Mouse (Mus musculus) forebrain, embryonic 13.5 days (tissue): ENCODE measurements at regions not wholly inside any gene's neighbourhood (a gene's known extent, or its start where the extent isn't known, plus 50 kb on each side); places are given as distances from the start of the nearest gene placed in this dataset.

ENCODE experiments used
- ATAC-seq: fragments of 200-750 bp; cut with Nextera tagmentation; 2 replicates; pipeline ENCODE4 v1.8.0; 2017
- H3K27ac ChIP-seq: fragments of 300-500 bp; sonication (generic); 2 replicates; pipeline ENCODE4 v1.5.1; 2015; ENCODE audit warnings: inconsistent platforms, mild to moderate bottlenecking, moderate library complexity
- H3K27me3 ChIP-seq: fragments of 300-500 bp; sonication (generic); 2 replicates; pipeline ENCODE4 v1.6.1; 2015; ENCODE audit warnings: mild to moderate bottlenecking, inconsistent platforms
- H3K36me3 ChIP-seq: fragments of 300-500 bp; sonication (generic); 2 replicates; pipeline ENCODE4 v1.6.1; 2015; ENCODE audit warnings: mild to moderate bottlenecking, inconsistent platforms; ENCODE audit not compliant: poor library complexity, severe bottlenecking
- H3K4me1 ChIP-seq: fragments of 300-500 bp; sonication (generic); 2 replicates; pipeline ENCODE4 v1.6.1; 2015; ENCODE audit warnings: inconsistent platforms
- H3K4me2 ChIP-seq: fragments of 300-500 bp; sonication (generic); 2 replicates; pipeline ENCODE4 v1.6.1; 2015; ENCODE audit warnings: inconsistent platforms, mild to moderate bottlenecking, moderate library complexity
- H3K4me3 ChIP-seq: fragments of 300-500 bp; sonication (generic); 2 replicates; pipeline ENCODE4 v1.5.1; 2015; ENCODE audit warnings: mild to moderate bottlenecking, inconsistent platforms
- H3K9ac ChIP-seq: fragments of 300-500 bp; sonication (generic); 2 replicates; pipeline ENCODE4 v1.6.1; 2015; ENCODE audit warnings: mild to moderate bottlenecking, inconsistent platforms
- H3K9me3 ChIP-seq: fragments of 300-500 bp; sonication (generic); replicated peaks from 2 replicates; pipeline ENCODE4 v1.6.1; 2016; ENCODE audit warnings: inconsistent platforms
- WGBS: fragments of 180-500 bp; shearing (Covaris S2); methylation state at CpG from one replicate; pipeline ENCODE4 v1.1.7; 2015; 5-methylcytosine and 5-hydroxymethylcytosine counted together

GRCm38 (mm10) chr2:124971826-124972749 lies 95.8 kb upstream of the Slc24a5 start:
- Histone ChIP-seq H3K9me3 (no peaks in the 10 kb centered on the region), H3K27ac (no peak overlapping the region), H3K36me3 (no peaks in the 10 kb centered on the region), H3K27me3 (no peaks in the 10 kb centered on the region), H3K4me3 (no peak overlapping the region), H3K4me1 (0 out of 2 replicates have a peak, but pooled peaks cover 4% of the 10 kb centered on the region), H3K9ac (no peak overlapping the region), H3K4me2 (no peak overlapping the region)
- ATAC-seq, result no peak
- WGBS, result 48% methylated on average over 17 of the region's 17 CpGs

DNA sequence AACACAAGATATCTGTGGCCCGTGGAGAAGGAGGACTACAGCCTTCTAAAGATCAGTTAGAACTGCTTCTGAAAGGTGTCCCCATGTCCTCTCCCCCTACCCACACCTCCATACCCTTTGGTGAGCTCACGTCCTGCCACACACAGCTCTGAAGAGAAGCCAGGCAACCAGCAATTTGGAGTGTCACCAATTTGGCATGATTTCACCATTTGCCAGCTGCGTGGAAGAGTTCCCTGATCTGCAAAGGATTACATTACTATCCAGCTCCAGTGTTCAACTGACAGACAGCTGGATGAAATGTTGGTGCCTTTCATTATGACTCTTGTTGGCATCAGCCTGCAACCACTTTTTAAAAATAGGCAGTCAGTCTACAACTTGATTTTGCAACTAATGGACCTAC lies 92.8 kb upstream of the Slc24a5 start:
- Histone ChIP-seq H3K27ac (no peak overlapping the region), H3K27me3 (no peaks in the 10 kb centered on the region), H3K36me3 (no peaks in the 10 kb centered on the region), H3K4me3 (no peak overlapping the region), H3K4me2 (no peak overlapping the region), H3K9ac (no peak overlapping the region), H3K9me3 (no peaks in the 10 kb centered on the region), H3K4me1 (0 out of 2 replicates have a peak, but pooled peaks cover 4% of the 10 kb centered on the region)
- 66% methylated on average over 3 of the region's 3 CpGs for WGBS
- no peak for ATAC-seq

GRCm38 (mm10) chr2:124990976-124991375 lies 76.9 kb upstream of the Slc24a5 start:
- Histone ChIP-seq H3K9me3 (no peaks in the 10 kb centered on the region), H3K27me3 (no peaks in the 10 kb centered on the region), H3K36me3 (no peaks in the 10 kb centered on the region), H3K27ac (no peak overlapping the region), H3K9ac (no peak overlapping the region), H3K4me3 (no peak overlapping the region), H3K4me1 (no peaks in the 10 kb centered on the region), H3K4me2 (no peak overlapping the region)
- 89% methylated on average over 2 of the region's 2 CpGs for WGBS
- no peak for ATAC-seq

DNA sequence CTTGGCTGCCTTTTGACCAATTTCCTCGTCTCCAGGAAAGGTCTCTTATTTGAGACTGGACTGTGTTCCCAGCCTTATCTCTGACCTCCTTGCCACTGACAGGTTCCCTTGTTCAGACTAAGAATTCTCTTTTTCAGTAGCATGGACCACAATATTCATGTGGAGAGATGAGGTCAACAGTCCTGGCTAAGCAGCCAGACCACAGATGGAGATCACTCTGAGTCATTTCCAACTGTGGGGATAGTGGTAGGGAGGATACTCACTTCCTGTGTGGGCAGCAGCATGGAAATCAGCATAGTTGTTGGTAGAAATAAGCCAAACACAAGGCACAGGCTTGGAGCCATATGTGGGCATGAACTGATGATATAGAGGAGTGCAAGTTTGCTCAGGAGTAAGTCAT lies 52.9 kb upstream of the Slc24a5 start:
- WGBS, result 77% methylated on average over 1 of the region's 1 CpGs
- Histone ChIP-seq H3K27me3 (no peaks in the 10 kb centered on the region), H3K4me1 (no peaks in the 10 kb centered on the region), H3K9me3 (no peaks in the 10 kb centered on the region), H3K27ac (no peak overlapping the region), H3K9ac (no peak overlapping the region), H3K36me3 (no peaks in the 10 kb centered on the region), H3K4me2 (no peak overlapping the region), H3K4me3 (no peak overlapping the region)
- ATAC-seq, result no peak

DNA sequence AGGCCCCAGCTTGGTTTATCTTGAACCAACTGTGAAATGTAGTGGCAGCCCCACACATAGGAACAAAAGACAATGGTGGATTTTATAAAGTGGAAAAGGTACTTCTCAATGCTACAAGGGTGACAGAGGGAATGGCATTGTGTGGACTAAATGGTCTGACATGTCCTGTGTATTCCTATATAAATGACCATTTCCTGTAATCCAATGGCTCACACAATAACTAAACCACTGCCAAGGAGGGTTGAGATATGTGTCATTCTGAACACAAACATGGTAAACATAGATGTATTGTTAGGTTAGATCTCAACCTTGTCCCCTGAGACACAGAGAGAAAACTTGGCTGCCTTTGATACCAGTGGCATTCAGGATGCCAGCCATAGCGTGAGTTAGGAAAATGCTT lies 51.0 kb upstream of the Slc24a5 start:
- no peak for ATAC-seq
- no peaks in the 10 kb centered on the region for H3K4me1 ChIP-seq
- no peak overlapping the region for H3K4me2 ChIP-seq
- no peaks in the 10 kb centered on the region for H3K9me3 ChIP-seq
- no peak overlapping the region for H3K9ac ChIP-seq
- WGBS, result 93% methylated on average over 1 of the region's 1 CpGs
- H3K27ac ChIP-seq, result no peak overlapping the region
- no peaks in the 10 kb centered on the region for H3K27me3 ChIP-seq
- H3K36me3 ChIP-seq, result no peaks in the 10 kb centered on the region
- no peak overlapping the region for H3K4me3 ChIP-seq
